Mouse (Mus musculus) limb, embryonic 15.5 days (tissue): Measurements from ENCODE around the gene Fxyd1. TPM values are rescaled to one million over a fixed set of nuclear protein-coding genes. Genes with fewer than 3 reads are reported as not detected.

Experiments used
- ATAC-seq: fragments of 200-750 bp; cut with Nextera tagmentation; 2 replicates; pipeline ENCODE4 v1.8.0; 2017; ENCODE audit warnings: low read depth, moderate TSS enrichment; ENCODE audit not compliant: insufficient number of reproducible peaks, low FRiP score, low TSS enrichment
- H3K27ac ChIP-seq: fragments of 300-500 bp; sonication (generic); 2 replicates; pipeline ENCODE4 v1.5.1; 2015; ENCODE audit warnings: moderate library complexity, mild to moderate bottlenecking, inconsistent platforms
- H3K27me3 ChIP-seq: fragments of 300-500 bp; sonication (generic); 2 replicates; pipeline ENCODE4 v1.6.1; 2015; ENCODE audit warnings: inconsistent platforms
- H3K36me3 ChIP-seq: fragments of 300-500 bp; sonication (generic); 2 replicates; pipeline ENCODE4 v1.6.1; 2015; ENCODE audit warnings: inconsistent platforms
- H3K4me1 ChIP-seq: fragments of 300-500 bp; sonication (generic); 2 replicates; pipeline ENCODE4 v1.6.1; 2015; ENCODE audit warnings: inconsistent platforms
- H3K4me2 ChIP-seq: fragments of 300-500 bp; sonication (generic); 2 replicates; pipeline ENCODE4 v1.6.1; 2015; ENCODE audit warnings: mild to moderate bottlenecking, inconsistent platforms
- H3K4me3 ChIP-seq: fragments of 300-500 bp; sonication (generic); 2 replicates; pipeline ENCODE4 v1.5.1; 2015; ENCODE audit warnings: mild to moderate bottlenecking, inconsistent platforms
- H3K9ac ChIP-seq: fragments of 300-500 bp; sonication (generic); 2 replicates; pipeline ENCODE4 v1.6.1; 2015; ENCODE audit warnings: inconsistent platforms
- H3K9me3 ChIP-seq: fragments of 300-500 bp; sonication (generic); 2 replicates; pipeline ENCODE4 v1.6.1; 2016; ENCODE audit warnings: inconsistent platforms
- WGBS: fragments of 180-500 bp; shearing (Covaris S2); methylation state at CpG from one replicate; pipeline ENCODE4 v1.1.7; 2015; 5-methylcytosine and 5-hydroxymethylcytosine counted together
- polyA plus RNA-seq: library from polyadenylated mRNA; unstranded; fragments of >200 nt; fragmentation: Nextera tagmentation; extraction: Ambion mirVana; gene quantifications from 2 replicates; pipeline ENCODE4 v1.2.1, GENCODE M21; 2015

The Fxyd1 gene
- polyA plus RNA-seq, 1 experiment from 2014 or later, result 107 TPM

DNA sequence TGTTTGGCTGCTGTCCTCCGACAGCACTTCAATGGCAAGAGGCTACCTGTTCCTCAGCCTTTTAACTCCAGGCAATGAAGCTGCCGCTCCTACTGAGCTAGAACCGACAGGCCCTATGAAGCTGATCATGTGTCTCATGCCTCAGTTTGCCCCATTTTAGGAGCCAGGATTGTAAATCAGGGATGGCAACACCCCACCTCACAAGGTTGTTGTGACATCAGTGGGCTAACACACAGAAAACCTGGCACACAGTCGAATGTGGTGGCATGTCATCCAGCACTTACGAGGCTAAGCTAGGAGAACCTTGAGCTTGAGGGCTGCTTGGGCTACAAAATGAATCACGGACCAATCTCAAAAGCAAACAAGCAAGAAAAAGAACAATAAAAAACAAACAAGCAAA lies 1.2 kb upstream of the Fxyd1 start:
- no peak overlapping the region for H3K4me2 ChIP-seq
- no peak for ATAC-seq
- peaks cover 16% of the 10 kb centered on the region for H3K27me3 ChIP-seq
- no peaks in the 10 kb centered on the region for H3K36me3 ChIP-seq
- 75% methylated on average over 6 of the region's 6 CpGs for WGBS
- peaks cover 35% of the 10 kb centered on the region for H3K4me1 ChIP-seq
- H3K4me3 ChIP-seq, result no peak overlapping the region
- H3K9me3 ChIP-seq, result no peaks in the 10 kb centered on the region
- H3K27ac ChIP-seq, result no peak overlapping the region
- no peak overlapping the region for H3K9ac ChIP-seq

DNA sequence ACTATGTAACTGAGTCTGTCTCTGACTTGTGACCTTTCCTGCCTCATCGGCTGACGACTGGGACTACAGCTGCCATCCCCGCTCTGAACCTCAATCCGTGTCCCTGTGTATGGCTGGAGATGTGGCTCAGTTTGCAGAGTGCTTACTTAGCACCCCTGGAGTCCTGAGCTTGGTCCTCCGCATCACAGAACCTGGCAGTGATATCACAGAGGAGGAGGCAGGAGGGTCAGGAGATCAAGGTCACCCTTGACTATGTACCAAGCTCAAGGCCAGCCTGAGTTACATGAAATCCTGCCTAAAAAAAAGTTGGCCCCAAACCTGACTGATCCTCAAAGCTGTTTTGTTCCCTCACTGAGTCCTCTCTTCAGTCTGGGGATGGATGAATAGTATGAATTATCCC lies 731 bp upstream of the Fxyd1 start:
- WGBS, result 66% methylated on average over 5 of the region's 5 CpGs
- Histone ChIP-seq H3K36me3 (no peaks in the 10 kb centered on the region), H3K27ac (no peak overlapping the region), H3K4me3 (no peak overlapping the region), H3K4me2 (no peak overlapping the region), H3K9ac (no peak overlapping the region), H3K4me1 (peaks cover 40% of the 10 kb centered on the region), H3K27me3 (peaks cover 18% of the 10 kb centered on the region), H3K9me3 (no peaks in the 10 kb centered on the region)
- no peak for ATAC-seq

DNA sequence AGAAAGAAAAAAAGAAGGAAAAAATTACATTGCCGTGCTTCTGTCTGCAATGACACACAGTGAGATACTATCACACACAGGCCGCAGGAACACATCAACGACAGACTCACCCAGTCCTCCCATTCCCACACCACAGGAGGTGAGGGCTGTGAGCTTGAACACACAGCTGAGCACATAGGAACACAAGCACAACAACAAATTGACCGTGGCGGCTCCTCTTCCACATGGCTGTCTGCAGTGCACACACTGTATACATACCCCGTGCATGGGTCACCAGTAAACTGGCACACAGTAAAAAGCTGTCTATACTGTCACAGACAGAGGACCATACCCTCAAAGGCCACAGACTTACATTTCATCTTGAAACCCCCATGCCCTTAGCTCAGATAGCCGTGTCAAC lies 551 bp downstream of the Fxyd1 start:
- ATAC-seq, result no peak
- no peak overlapping the region for H3K27ac ChIP-seq
- H3K9ac ChIP-seq, result no peak overlapping the region
- no peak overlapping the region for H3K4me2 ChIP-seq
- H3K4me3 ChIP-seq, result no peak overlapping the region
- WGBS, result 73% methylated on average over 7 of the region's 7 CpGs
- no peaks in the 10 kb centered on the region for H3K36me3 ChIP-seq
- H3K4me1 ChIP-seq, result peaks cover 53% of the 10 kb centered on the region
- H3K9me3 ChIP-seq, result no peaks in the 10 kb centered on the region
- peaks cover 31% of the 10 kb centered on the region for H3K27me3 ChIP-seq

DNA sequence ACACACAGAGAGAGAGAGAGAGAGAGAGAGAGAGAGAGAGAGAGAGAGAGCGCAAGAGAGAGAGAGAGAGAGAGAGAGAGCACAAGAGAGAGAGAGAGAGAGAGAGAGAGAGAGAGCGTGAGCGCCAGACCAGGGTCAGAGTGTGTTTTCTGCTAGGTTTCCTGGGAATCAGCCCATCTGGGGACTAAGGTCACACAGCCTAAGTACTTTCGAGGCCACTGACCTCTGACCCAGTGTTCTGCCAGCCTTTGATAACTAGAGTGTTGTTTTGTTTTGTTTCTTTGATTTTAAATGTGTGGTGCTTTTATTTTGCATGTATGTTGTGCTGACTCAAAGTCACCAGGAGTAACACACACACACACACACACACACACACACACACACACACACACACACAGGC lies 1.1 kb downstream of the Fxyd1 start:
- no peak overlapping the region; the same call in 1 of the 2 replicates for H3K4me2 ChIP-seq
- no peaks in the 10 kb centered on the region for H3K9me3 ChIP-seq
- peak overlapping the region; percentile 73 for H3K27ac ChIP-seq
- ATAC-seq, result no peak
- H3K27me3 ChIP-seq, result peaks cover 37% of the 10 kb centered on the region
- H3K9ac ChIP-seq, result no peak overlapping the region
- no peak overlapping the region for H3K4me3 ChIP-seq
- peaks cover 58% of the 10 kb centered on the region for H3K4me1 ChIP-seq
- H3K36me3 ChIP-seq, result no peaks in the 10 kb centered on the region
- WGBS, result 23% methylated on average over 2 of the region's 4 CpGs

DNA sequence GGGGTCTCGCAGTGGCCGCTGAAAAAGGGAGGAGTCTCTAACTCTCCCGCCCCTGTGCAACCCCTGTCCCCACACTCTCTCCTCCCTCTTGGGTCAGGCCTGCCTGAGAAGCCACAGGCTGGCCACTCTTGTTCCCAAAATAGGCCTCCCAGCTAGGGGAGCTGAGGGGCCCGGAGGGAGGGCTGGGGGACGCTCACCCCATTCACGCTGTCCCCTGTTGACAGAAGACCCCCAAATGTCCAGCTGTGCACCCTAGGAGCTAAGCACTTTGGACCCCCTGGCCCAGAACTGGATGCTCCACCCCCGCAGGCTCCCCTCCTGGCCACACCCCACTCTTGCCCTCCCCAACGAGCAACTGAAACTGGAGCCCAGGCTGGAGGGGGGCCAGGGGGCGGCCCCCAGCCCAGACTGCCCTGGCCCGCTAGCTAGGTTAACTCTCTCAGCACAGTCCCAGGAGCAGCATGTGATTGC lies 1.6 kb downstream of the Fxyd1 start:
- WGBS, result 4% methylated on average over 10 of the region's 10 CpGs
- H3K4me3 ChIP-seq, result peak overlapping the region; percentile 40
- no peaks in the 10 kb centered on the region for H3K9me3 ChIP-seq
- H3K27me3 ChIP-seq, result peaks cover 42% of the 10 kb centered on the region
- H3K4me2 ChIP-seq, result peak overlapping the region; percentile 53
- ATAC-seq, result peak; percentile 85
- no peaks in the 10 kb centered on the region for H3K36me3 ChIP-seq
- peak overlapping the region; percentile 32; the same call in 1 of the 2 replicates for H3K9ac ChIP-seq
- peak overlapping the region; percentile 73 for H3K27ac ChIP-seq
- H3K4me1 ChIP-seq, result peaks cover 63% of the 10 kb centered on the region

DNA sequence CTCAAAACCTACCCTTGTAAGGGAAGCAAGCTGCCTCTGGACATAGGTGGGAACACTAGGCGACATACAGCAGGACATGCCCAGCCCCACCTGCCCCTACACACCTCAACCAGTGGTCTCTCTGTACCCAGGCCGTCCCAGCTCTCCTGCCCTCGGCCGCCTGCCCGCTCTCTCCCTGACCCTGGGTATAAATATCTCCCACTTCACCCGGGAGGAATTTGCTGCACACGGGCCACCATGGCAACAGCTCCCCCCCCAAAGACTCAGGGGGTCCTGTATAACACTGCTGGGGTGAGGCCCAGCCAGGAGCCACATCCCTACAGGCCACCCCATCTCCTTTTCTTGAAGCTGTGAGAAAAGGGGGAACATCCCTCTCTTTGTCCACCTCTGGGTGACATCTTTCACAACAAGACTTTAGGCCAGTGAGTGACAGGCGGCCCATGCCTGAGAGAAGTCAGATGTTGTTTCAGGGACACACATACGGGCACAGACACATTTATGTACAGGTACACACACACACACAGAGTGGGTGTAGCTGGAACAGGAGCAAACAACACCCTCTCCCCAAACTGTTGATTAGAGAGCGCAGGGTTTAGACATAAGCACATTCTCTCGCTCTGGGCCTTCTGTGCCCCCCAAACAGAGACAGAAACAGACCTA lies 2.2 kb downstream of the Fxyd1 start:
- Histone ChIP-seq H3K4me1 (peaks cover 69% of the 10 kb centered on the region), H3K4me2 (peak overlapping the region; percentile 53), H3K9ac (peak overlapping the region; percentile 32; the same call in 1 of the 2 replicates), H3K4me3 (peak overlapping the region; percentile 40), H3K27ac (peak overlapping the region; percentile 73), H3K9me3 (no peaks in the 10 kb centered on the region), H3K27me3 (peaks cover 48% of the 10 kb centered on the region), H3K36me3 (no peaks in the 10 kb centered on the region)
- WGBS, result 43% methylated on average over 11 of the region's 11 CpGs
- ATAC-seq, result no peak

DNA sequence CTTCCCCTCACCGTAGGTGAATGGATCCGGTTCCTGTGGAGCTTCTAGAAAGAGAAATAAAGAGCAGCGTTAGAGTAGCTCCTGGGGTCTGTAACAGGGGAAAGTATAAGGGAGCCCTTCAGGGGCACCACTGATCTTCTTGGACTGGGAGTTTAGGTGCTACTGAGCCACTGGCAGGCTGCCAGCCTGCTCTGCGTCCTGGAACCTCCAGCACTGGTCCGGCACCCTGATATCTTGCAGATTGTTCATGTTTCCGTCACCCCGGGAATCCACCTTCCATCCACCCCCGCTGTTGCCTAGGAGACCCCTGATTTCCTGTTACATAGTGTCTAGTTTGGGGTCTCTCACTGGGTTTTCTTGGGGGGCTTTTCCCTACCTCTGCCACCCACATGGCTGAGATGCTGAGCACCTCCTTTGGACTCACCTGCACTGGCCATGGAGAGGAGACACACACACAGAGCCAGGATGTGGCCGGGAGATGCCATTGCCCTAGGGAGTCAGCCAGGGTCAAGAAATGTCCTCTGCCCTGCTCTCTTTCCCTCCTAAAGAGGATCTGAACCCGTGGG lies 3.0 kb downstream of the Fxyd1 start:
- no peak overlapping the region for H3K4me3 ChIP-seq
- no peak overlapping the region for H3K9ac ChIP-seq
- peak overlapping the region; percentile 53; the same call in 1 of the 2 replicates for H3K4me2 ChIP-seq
- H3K4me1 ChIP-seq, result peaks cover 73% of the 10 kb centered on the region
- H3K27ac ChIP-seq, result no peak overlapping the region
- WGBS, result 35% methylated on average over 10 of the region's 10 CpGs
- peaks cover 56% of the 10 kb centered on the region for H3K27me3 ChIP-seq
- ATAC-seq, result no peak
- H3K9me3 ChIP-seq, result no peaks in the 10 kb centered on the region
- no peaks in the 10 kb centered on the region for H3K36me3 ChIP-seq

DNA sequence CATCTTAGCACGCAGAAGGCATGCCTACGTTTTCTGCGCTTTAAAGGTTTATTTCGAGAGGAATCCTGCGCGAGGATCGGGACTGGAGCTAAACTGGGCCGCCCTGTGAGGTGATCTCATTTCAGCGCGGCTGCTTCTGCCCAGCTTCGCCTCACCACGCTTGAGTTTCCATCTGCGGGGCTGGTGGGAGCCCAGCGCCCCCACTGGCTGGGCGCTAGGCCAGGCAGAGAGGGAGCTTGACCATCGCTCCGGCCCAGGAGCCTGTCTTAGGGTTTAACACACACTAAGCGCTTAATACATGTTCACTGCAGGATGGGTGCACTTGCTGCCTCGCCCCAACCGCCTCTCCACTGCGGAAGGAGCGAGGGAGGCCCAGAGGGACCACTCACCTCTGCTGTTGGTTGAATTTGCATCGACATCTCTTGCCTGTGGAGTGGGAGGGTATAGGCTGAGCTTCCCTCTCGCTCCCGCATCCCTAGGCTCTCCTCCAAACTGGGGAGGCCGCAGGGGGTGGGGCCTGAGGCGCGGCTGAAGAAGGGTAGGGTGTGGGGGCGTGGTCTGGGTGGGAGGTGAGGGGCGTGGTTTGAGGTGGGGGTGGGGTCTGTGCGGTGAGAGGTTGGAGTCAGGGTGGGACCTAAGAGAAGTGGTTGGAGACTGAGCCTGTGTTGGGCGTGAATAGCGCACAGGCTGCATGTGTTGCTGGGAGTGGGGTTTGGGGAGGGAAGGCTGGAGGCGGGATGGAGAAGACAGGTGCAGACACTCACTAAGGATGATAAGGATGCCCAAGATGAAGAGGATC lies 4.2 kb downstream of the Fxyd1 start:
- WGBS, result 3% methylated on average over 34 of the region's 34 CpGs
- peak overlapping the region; percentile 40; the same call in 1 of the 2 replicates for H3K27ac ChIP-seq
- no peaks in the 10 kb centered on the region for H3K9me3 ChIP-seq
- no peaks in the 10 kb centered on the region for H3K36me3 ChIP-seq
- H3K27me3 ChIP-seq, result peaks cover 58% of the 10 kb centered on the region
- H3K9ac ChIP-seq, result 0 out of 2 replicates have a peak overlapping the region, but pooled peaks have one; percentile 15
- peak overlapping the region; percentile 27 for H3K4me3 ChIP-seq
- no peak for ATAC-seq
- peaks cover 73% of the 10 kb centered on the region for H3K4me1 ChIP-seq
- H3K4me2 ChIP-seq, result peak overlapping the region; percentile 39

DNA sequence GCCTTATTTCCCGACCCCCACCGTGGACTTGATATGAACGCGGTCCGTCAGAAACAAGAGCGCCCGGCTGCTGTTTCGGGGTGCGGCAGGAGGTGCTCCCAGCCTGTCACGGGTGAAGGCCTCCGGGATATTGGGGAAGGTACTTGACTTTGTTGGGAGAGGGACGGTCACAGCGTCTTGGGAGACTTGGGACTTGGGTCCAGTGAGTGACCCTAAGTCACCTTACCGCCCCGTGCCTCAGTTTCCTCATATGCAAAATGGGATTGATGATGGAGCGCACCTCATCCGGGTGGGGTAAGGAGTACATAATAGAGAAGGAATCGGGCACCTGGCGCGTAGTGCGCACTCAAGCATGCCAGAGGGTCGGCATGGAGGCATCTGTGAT lies 4.8 kb downstream of the Fxyd1 start:
- H3K4me1 ChIP-seq, result peaks cover 73% of the 10 kb centered on the region
- WGBS, result 5% methylated on average over 22 of the region's 22 CpGs
- H3K4me3 ChIP-seq, result peak overlapping the region; percentile 27
- peak overlapping the region; percentile 39 for H3K4me2 ChIP-seq
- 0 out of 2 replicates have a peak overlapping the region, but pooled peaks have one; percentile 15 for H3K9ac ChIP-seq
- H3K36me3 ChIP-seq, result no peaks in the 10 kb centered on the region
- peaks cover 58% of the 10 kb centered on the region for H3K27me3 ChIP-seq
- H3K27ac ChIP-seq, result 0 out of 2 replicates have a peak overlapping the region, but pooled peaks have one; percentile 40
- no peaks in the 10 kb centered on the region for H3K9me3 ChIP-seq
- ATAC-seq, result no peak

DNA sequence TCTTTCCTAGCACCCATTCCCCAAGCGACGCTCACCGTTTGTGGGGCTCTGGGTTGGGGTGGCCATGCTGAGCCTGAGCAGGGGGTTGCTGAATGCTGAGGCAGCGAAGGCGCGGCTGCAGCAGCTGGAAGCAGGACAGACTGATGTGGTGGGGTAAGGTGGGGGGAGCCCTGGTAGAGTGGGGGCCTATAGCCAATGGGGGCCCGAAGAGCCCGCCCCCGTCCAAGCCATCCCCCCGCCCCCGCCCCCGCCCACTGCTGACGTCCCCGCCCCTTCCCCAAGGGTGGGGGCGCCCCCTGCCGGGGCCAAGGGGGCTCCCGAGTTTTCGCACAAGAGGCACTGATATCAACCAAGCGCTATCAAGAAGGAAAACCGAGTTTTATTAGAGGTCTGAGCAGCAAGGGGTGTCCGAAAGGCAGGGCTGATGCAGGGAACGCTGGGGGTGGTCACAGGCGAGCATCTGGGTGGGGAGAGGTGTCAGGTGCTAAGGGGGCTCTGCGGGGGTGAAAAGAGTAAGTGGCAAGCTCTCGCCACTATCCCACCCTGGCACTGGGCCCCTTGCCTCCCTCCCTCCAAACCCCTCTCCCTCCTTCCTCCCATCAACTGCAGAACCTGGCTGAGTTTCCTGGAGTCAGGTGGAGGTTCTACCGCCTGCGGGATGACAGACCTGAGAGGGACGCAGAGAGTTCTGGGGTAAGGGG lies 5.5 kb downstream of the Fxyd1 start, which contains the start of gene Fxyd7:
Gene Fxyd7 (minus strand): TSS at position 147 of the 701 bp plus-strand sequence.
- H3K27ac ChIP-seq, result no peak within 1 kb of the TSS
- peak within 1 kb of the TSS; percentile 27 for H3K4me3 ChIP-seq
- ATAC-seq, result no peak
- 1% methylated on average over 28 of the region's 28 CpGs for WGBS
- H3K9me3 ChIP-seq, result no peaks in the 10 kb centered on the region
- H3K4me2 ChIP-seq, result peak within 1 kb of the TSS; percentile 39
- no peaks in the 10 kb centered on the region for H3K36me3 ChIP-seq
- H3K9ac ChIP-seq, result no peak within 1 kb of the TSS
- H3K4me1 ChIP-seq, result peaks cover 71% of the 10 kb centered on the region
- H3K27me3 ChIP-seq, result peaks cover 58% of the 10 kb centered on the region

DNA sequence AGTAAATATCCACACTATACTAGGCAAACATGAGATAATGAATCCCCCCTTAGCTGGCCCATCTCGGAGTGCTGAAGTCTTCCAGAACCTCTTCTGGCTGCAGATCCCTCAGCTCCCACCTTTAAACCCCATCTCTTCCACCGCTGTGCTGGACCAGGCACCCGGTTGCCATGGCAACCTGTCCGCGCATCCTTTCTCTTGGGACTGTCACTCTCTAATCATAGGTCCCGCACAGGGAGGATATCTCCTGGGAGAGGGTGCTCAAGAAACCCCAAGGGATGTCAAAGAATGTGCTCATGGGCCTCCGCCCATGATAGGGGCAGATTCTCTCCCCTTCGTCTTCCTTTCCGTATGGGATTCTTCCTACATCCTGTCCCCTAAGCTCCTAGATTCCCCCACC lies 6.1 kb downstream of the Fxyd1 start:
- peak overlapping the region; percentile 39 for H3K4me2 ChIP-seq
- H3K36me3 ChIP-seq, result no peaks in the 10 kb centered on the region
- H3K9me3 ChIP-seq, result no peaks in the 10 kb centered on the region
- no peak overlapping the region for H3K9ac ChIP-seq
- 6% methylated on average over 9 of the region's 9 CpGs for WGBS
- peaks cover 67% of the 10 kb centered on the region for H3K4me1 ChIP-seq
- H3K27ac ChIP-seq, result no peak overlapping the region
- no peak for ATAC-seq
- H3K4me3 ChIP-seq, result peak overlapping the region; percentile 27
- peaks cover 58% of the 10 kb centered on the region for H3K27me3 ChIP-seq
